Mouse (Mus musculus) stomach, postnatal 0 days (tissue): ENCODE measurements around the gene Rsrc1.

Experiments
- CTCF ChIP-seq: IDR thresholded peaks from 2 replicates; pipeline ENCODE4 v1.5.1; 2016; ENCODE audit warnings: antibody characterized with exemption, low read depth, mild to moderate bottlenecking, moderate library complexity
- EP300 ChIP-seq: optimal IDR thresholded peaks from 2 replicates; pipeline ENCODE3; 2016; ENCODE audit warnings: antibody characterized with exemption

DNA sequence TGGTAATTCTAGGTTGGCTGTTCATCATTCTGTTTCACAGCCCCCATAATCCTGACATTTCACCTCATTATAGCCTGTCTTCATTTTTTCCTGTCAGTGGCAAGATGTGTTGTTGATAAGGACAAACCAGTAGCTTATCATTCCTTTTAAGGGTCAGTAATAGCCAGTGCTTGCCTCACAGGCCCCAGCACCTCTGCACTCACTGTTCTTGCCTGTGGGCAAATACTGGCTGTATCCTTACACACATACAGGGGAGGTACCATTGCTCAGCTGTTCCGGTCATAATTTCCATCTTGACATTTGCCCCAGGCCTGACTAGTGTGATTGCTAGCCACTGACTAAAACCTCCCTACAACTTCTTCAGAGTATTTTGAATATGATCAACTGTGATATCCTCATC, 302.8 kb downstream of the Rsrc1 start:
- no peak for TF ChIP-seq CTCF
- no peak for TF ChIP-seq EP300
